11 mouse cellular contexts compared by ENCODE assay signal in genomic region chr1:89860017-89860730, GRCm38 (mm10).
A peak's percentile ranks its signal among the peaks of the same experiment; 100 is the strongest.
DNase-seq lines count a peak whose midpoint lies in the region; ATAC-seq and TF ChIP-seq lines count a peak whose summit lies in the region.
"Had no signal": no experiment of that assay in that cellular context is flagged by ENCODE, and none has a peak within 500 bp of the region (broad histone marks: within the 10 kb centered on the region; RNA-seq: fewer than 3 reads in every experiment).

No protein-coding gene starts in this region.

- H3K9ac ChIP-seq in forebrain, embryonic 13.5 days, result peak overlapping the region; percentile 31; the same call in 1 of the 2 replicates
- H3K9ac ChIP-seq in forebrain, embryonic 16.5 days (replicated peaks; ENCODE audit: low read depth, low read length), result no peak overlapping the region
- H3K9ac ChIP-seq: embryonic facial prominence, embryonic 15.5 days had no signal

- H3K27ac ChIP-seq in forebrain, embryonic 13.5 days, result no peak overlapping the region
- no peak overlapping the region for H3K27ac ChIP-seq in forebrain, embryonic 16.5 days (ENCODE audit: low read length)
- H3K27ac ChIP-seq in small intestine, adult 2 months (ENCODE audit: insufficient read depth, low read depth, low read length), result no peak overlapping the region
- H3K27ac ChIP-seq: embryonic facial prominence, embryonic 15.5 days had no signal

- peaks cover 37% of the 10 kb centered on the region for H3K27me3 ChIP-seq in forebrain, embryonic 13.5 days
- H3K27me3 ChIP-seq in forebrain, embryonic 16.5 days (replicated peaks; ENCODE audit: control insufficient read depth, insufficient read depth, low read length), result no peaks in the 10 kb centered on the region
- H3K27me3 ChIP-seq in small intestine, adult 2 months (ENCODE audit: control insufficient read depth, insufficient read depth, low read length), result no peaks in the 10 kb centered on the region
- H3K27me3 ChIP-seq: CH12.LX; embryonic facial prominence, embryonic 15.5 days; megakaryocyte, embryonic 14.5 days had no signal

- H3K4me3 ChIP-seq in forebrain, embryonic 13.5 days, result no peak overlapping the region
- H3K4me3 ChIP-seq in forebrain, embryonic 16.5 days (replicated peaks; ENCODE audit: low read length), result no peak overlapping the region
- no peak overlapping the region for H3K4me3 ChIP-seq in small intestine, adult 2 months (ENCODE audit: low read depth, low read length)
- H3K4me3 ChIP-seq: embryonic facial prominence, embryonic 15.5 days; megakaryocyte, embryonic 14.5 days had no signal

- WGBS in forebrain, embryonic 13.5 days, result 29% methylated on average over 2 of the region's 2 CpGs
- 27% methylated on average over 2 of the region's 2 CpGs for WGBS in forebrain, embryonic 16.5 days
- 19% methylated on average over 2 of the region's 2 CpGs for WGBS in large intestine, adult 2 months
- WGBS in small intestine, adult 2 months, result 31% methylated on average over 2 of the region's 2 CpGs

- H3K36me3 ChIP-seq in forebrain, embryonic 13.5 days (ENCODE audit: poor library complexity, severe bottlenecking), result no peaks in the 10 kb centered on the region
- no peaks in the 10 kb centered on the region for H3K36me3 ChIP-seq in forebrain, embryonic 16.5 days (ENCODE audit: control insufficient read depth, insufficient read depth)
- no peaks in the 10 kb centered on the region for H3K36me3 ChIP-seq in small intestine, adult 2 months (ENCODE audit: control insufficient read depth, insufficient read depth, low read length)
- H3K36me3 ChIP-seq: embryonic facial prominence, embryonic 15.5 days had no signal

- H3K4me1 ChIP-seq in forebrain, embryonic 13.5 days, result peaks cover 10% of the 10 kb centered on the region
- peaks cover 6% of the 10 kb centered on the region; the same call in 1 of the 2 replicates for H3K4me1 ChIP-seq in forebrain, embryonic 16.5 days (replicated peaks; ENCODE audit: control insufficient read depth, insufficient read depth, low read length)
- no peaks in the 10 kb centered on the region; the same call in 1 of the 2 replicates for H3K4me1 ChIP-seq in small intestine, adult 2 months (ENCODE audit: control insufficient read depth, insufficient read depth, insufficient read length, low read length)

- no peak overlapping the region for H3K4me2 ChIP-seq in forebrain, embryonic 13.5 days
- no peak overlapping the region for H3K4me2 ChIP-seq in forebrain, embryonic 16.5 days (ENCODE audit: low read length)
- H3K4me2 ChIP-seq: embryonic facial prominence, embryonic 15.5 days had no signal

- no peaks in the 10 kb centered on the region for H3K9me3 ChIP-seq in forebrain, embryonic 13.5 days (replicated peaks)
- H3K9me3 ChIP-seq in forebrain, embryonic 16.5 days (ENCODE audit: control insufficient read depth, low read length), result no peaks in the 10 kb centered on the region
- H3K9me3 ChIP-seq: embryonic facial prominence, embryonic 15.5 days; megakaryocyte, embryonic 14.5 days had no signal

- no peak for ATAC-seq in forebrain, embryonic 13.5 days
- ATAC-seq in forebrain, embryonic 16.5 days, result no peak
- ATAC-seq in erythroid progenitor cell, adult 5-6 weeks (replicated peaks; ENCODE audit: low FRiP score, poor library complexity, severe bottlenecking), result no peak

- peak; percentile 17; the same call in 1 of the 2 replicates for TF ChIP-seq CTCF in small intestine, adult 2 months (IDR thresholded peaks at IDR 0.05; ENCODE audit: extremely low read depth, insufficient read length, insufficient replicate concordance, low read depth, low read length)

- TF ChIP-seq POLR2A in small intestine, adult 2 months (IDR thresholded peaks at IDR 0.05; ENCODE audit: low read depth, low read length), result no peak

- peak; percentile 75 for DNase-seq in brain, adult 2 months (ENCODE audit: low read depth, low spot score)
- DNase-seq in gastrocnemius, postnatal 10 days, result peak; percentile 65
- DNase-seq in large intestine, adult 2 months (ENCODE audit: low read depth, low spot score), result peak; percentile 10
- DNase-seq in T-cell, adult 2 months (ENCODE audit: low spot score), result no peak
